Mouse (Mus musculus): ENCODE results near the gene Snx9. TPM values are rescaled to one million over a fixed set of nuclear protein-coding genes. Genes with fewer than 3 reads are reported as not detected.
A peak's percentile ranks its signal among the peaks of the same experiment; 100 is the strongest.

Gene Snx9
- total and polyA plus RNA-seq, 3 experiments = 12.9 to 22.8 TPM; not detected in 1

GRCm38 (mm10) chr17:5941230-5942043 is 100.3 kb downstream of the Snx9 start, which contains the start of gene Synj2:
Gene Synj2 (plus strand): TSS chr17:5941280.
- Histone ChIP-seq H3K4me1 (ENCODE audit: control insufficient read depth in 1 of 2, insufficient read depth in 2 of 2, low read length in 2 of 2) (peaks cover 10 to 15% of the 10 kb centered on the region in 2 experiments), H3K4me3 (ENCODE audit: control insufficient read depth in 1 of 2, insufficient read depth in 1 of 2, low read depth in 2 of 2, low read length in 2 of 2) (peak within 1 kb of the TSS; percentile 86 to 97), H3K27ac (ENCODE audit: control insufficient read depth, low read depth, low read length) (no peak within 1 kb of the TSS), H3K9ac (ENCODE audit: control insufficient read depth, low read depth, low read length, poor library complexity, severe bottlenecking) (peak within 1 kb of the TSS; percentile 87), H3K27me3 (ENCODE audit: control insufficient read depth in 1 of 2, insufficient read depth in 2 of 2, low read length in 2 of 2) (no peaks in the 10 kb centered on the region), H3K36me3 (ENCODE audit: control insufficient read depth in 1 of 2, insufficient read depth in 2 of 2, low read length in 2 of 2) (peaks cover 0 to 17% of the 10 kb centered on the region in 2 experiments; a peak in 2 of 4 replicates), H3K9me3 (replicated peaks; ENCODE audit: insufficient read depth, low read length) (no peaks in the 10 kb centered on the region), H3K79me2 (ENCODE audit: control insufficient read depth, insufficient read depth, low read length, poor library complexity) (no peaks in the 10 kb centered on the region)
- TF ChIP-seq CHD1 (IDR thresholded peaks at IDR 0.05; ENCODE audit: low read depth, low read length) = no peak
- TF ChIP-seq ZNF384 (IDR thresholded peaks at IDR 0.05; ENCODE audit: low read depth, low read length) = no peak
- no peak for TF ChIP-seq CTCF (IDR thresholded peaks at IDR 0.05 in 2 of 3, conservative IDR thresholded peaks at IDR 0.05 in 1 of 3; ENCODE audit: control insufficient read depth in 1 of 3, insufficient read depth in 1 of 3, low read depth in 2 of 3, low read length in 3 of 3, poor library complexity in 1 of 3, severe bottlenecking in 1 of 3)
- no peak for TF ChIP-seq TCF12 (IDR thresholded peaks at IDR 0.05; ENCODE audit: low read depth, low read length)
- peak; percentile 13; the same call in 1 of the 2 replicates for TF ChIP-seq NELFE (IDR thresholded peaks at IDR 0.05; ENCODE audit: low read depth, low read length)
- TF ChIP-seq POLR2A (IDR thresholded peaks at IDR 0.05; ENCODE audit: control insufficient read depth in 1 of 2, insufficient read depth in 1 of 2, low read depth in 1 of 2, low read length in 2 of 2, poor library complexity in 1 of 2) = no peak
- peak; percentile 70 for DNase-seq (ENCODE audit: low read depth, low spot score)

DNA sequence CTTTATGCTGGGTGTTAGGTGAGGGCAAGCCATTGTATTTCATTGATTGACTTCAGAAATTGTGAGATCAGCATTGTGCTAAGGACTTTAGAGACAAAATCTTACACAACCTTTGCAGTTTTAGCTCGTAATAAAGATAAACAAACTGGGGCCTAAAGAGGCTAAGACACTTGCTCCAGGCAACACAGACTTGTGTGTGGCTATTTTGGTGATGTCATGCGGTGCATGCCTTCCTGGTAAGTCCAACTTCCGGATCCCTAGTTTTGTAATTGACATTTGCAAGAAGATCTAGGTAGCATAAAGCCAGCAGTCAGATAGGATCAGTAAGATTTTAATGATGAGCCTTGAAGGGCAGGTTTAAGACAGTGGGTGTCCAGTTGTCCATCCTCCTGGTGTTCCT is 101.0 kb downstream of the Snx9 start:
- TF ChIP-seq MAZ (IDR thresholded peaks at IDR 0.05; ENCODE audit: low read depth, low read length) (no peak), ZC3H11A (IDR thresholded peaks at IDR 0.05; ENCODE audit: low read depth, low read length) (no peak), USF2 (IDR thresholded peaks at IDR 0.05; ENCODE audit: borderline replicate concordance in 1 of 2, insufficient read depth in 1 of 2, low read depth in 1 of 2, low read length in 2 of 2) (no peak), POLR2AphosphoS5 (IDR thresholded peaks at IDR 0.05; ENCODE audit: borderline replicate concordance, low read depth, low read length) (no peak), CHD2 (IDR thresholded peaks at IDR 0.05; ENCODE audit: low read length) (no peak), ZNF384 (IDR thresholded peaks at IDR 0.05; ENCODE audit: low read depth, low read length) (no peak), GATA1 (IDR thresholded peaks at IDR 0.05; ENCODE audit: low read depth, low read length) (no peak), NRF1 (IDR thresholded peaks at IDR 0.05; ENCODE audit: insufficient read depth, low read depth, low read length, poor library complexity, severe bottlenecking) (no peak), JUND (IDR thresholded peaks at IDR 0.05; ENCODE audit: low read depth, low read length) (no peak), MAX (IDR thresholded peaks at IDR 0.05; ENCODE audit: low read length) (no peak), HCFC1 (IDR thresholded peaks at IDR 0.05; ENCODE audit: low read depth, low read length) (no peak), ZMIZ1 (IDR thresholded peaks at IDR 0.05; ENCODE audit: low read depth, low read length) (no peak), TAL1 (IDR thresholded peaks at IDR 0.05; ENCODE audit: low read length) (no peak), MXI1 (IDR thresholded peaks at IDR 0.05; ENCODE audit: low read depth, low read length) (no peak), SIN3A (IDR thresholded peaks at IDR 0.05; ENCODE audit: low read length) (no peak), UBTF (IDR thresholded peaks at IDR 0.05; ENCODE audit: borderline replicate concordance, insufficient read depth, low read depth, low read length) (no peak), POLR2A (IDR thresholded peaks at IDR 0.05; ENCODE audit: control insufficient read depth in 1 of 2, insufficient read depth in 1 of 2, low read depth in 1 of 2, low read length in 2 of 2, poor library complexity in 1 of 2) (no peak), GABPA (IDR thresholded peaks at IDR 0.05; ENCODE audit: low read depth, low read length) (no peak), CHD1 (IDR thresholded peaks at IDR 0.05; ENCODE audit: low read depth, low read length) (no peak)
- Histone ChIP-seq H3K4me3 (ENCODE audit: control insufficient read depth in 1 of 2, insufficient read depth in 1 of 2, low read depth in 2 of 2, low read length in 2 of 2) (peak overlapping the region; percentile 86 to 97; a peak in 3 of 4 replicates), H3K27me3 (ENCODE audit: control insufficient read depth in 1 of 2, insufficient read depth in 2 of 2, low read length in 2 of 2) (no peaks in the 10 kb centered on the region)

More for the DNA sequence above, 101.0 kb downstream of the Snx9 start:
- Histone ChIP-seq H3K9ac (ENCODE audit: control insufficient read depth, low read depth, low read length, poor library complexity, severe bottlenecking) (no peak overlapping the region), H3K9me3 (replicated peaks; ENCODE audit: insufficient read depth, low read length) (no peaks in the 10 kb centered on the region), H3K27ac (ENCODE audit: control insufficient read depth, low read depth, low read length) (no peak overlapping the region), H3K79me2 (ENCODE audit: control insufficient read depth, insufficient read depth, low read length, poor library complexity) (no peaks in the 10 kb centered on the region), H3K4me1 (ENCODE audit: control insufficient read depth in 1 of 2, insufficient read depth in 2 of 2, low read length in 2 of 2) (peaks cover 10 to 15% of the 10 kb centered on the region in 2 experiments), H3K36me3 (ENCODE audit: control insufficient read depth in 1 of 2, insufficient read depth in 2 of 2, low read length in 2 of 2) (peaks cover 0 to 17% of the 10 kb centered on the region in 2 experiments; a peak in 2 of 4 replicates)
- peak; percentile 34 for DNase-seq (ENCODE audit: low read depth, low spot score)
